Mouse (Mus musculus) neural tube, embryonic 13.5 days (tissue): ENCODE measurements around the gene Slc12a5. TPM values are rescaled to one million over a fixed set of nuclear protein-coding genes. Genes with fewer than 3 reads are reported as not detected.

Experiments used
- ATAC-seq: fragments of 200-750 bp; cut with Nextera tagmentation; 2 replicates; pipeline ENCODE4 v1.8.0; 2017; ENCODE audit warnings: low read depth, mild to moderate bottlenecking, moderate TSS enrichment, moderate library complexity
- H3K27ac ChIP-seq: fragments of 300-500 bp; sonication (generic); replicated peaks from 2 replicates; pipeline ENCODE4 v1.5.1; 2015; ENCODE audit warnings: moderate library complexity, mild to moderate bottlenecking, inconsistent platforms
- H3K27me3 ChIP-seq: fragments of 300-500 bp; sonication (generic); 2 replicates; pipeline ENCODE4 v1.6.1; 2015; ENCODE audit warnings: mild to moderate bottlenecking, inconsistent platforms
- H3K36me3 ChIP-seq: fragments of 300-500 bp; sonication (generic); 2 replicates; pipeline ENCODE4 v1.6.1; 2015; ENCODE audit warnings: mild to moderate bottlenecking, inconsistent platforms
- H3K4me1 ChIP-seq: fragments of 300-500 bp; sonication (generic); replicated peaks from 2 replicates; pipeline ENCODE4 v1.6.1; 2015; ENCODE audit warnings: inconsistent platforms
- H3K4me2 ChIP-seq: fragments of 300-500 bp; sonication (generic); 2 replicates; pipeline ENCODE4 v1.6.1; 2015; ENCODE audit warnings: inconsistent platforms, mild to moderate bottlenecking, moderate library complexity
- H3K4me3 ChIP-seq: fragments of 300-500 bp; sonication (generic); 2 replicates; pipeline ENCODE4 v1.5.1; 2015; ENCODE audit warnings: mild to moderate bottlenecking, inconsistent platforms
- H3K9ac ChIP-seq: fragments of 300-500 bp; sonication (generic); 2 replicates; pipeline ENCODE4 v1.6.1; 2015; ENCODE audit warnings: moderate library complexity, mild to moderate bottlenecking, inconsistent platforms
- H3K9me3 ChIP-seq: fragments of 300-500 bp; sonication (generic); 2 replicates; pipeline ENCODE4 v1.6.1; 2016; ENCODE audit warnings: inconsistent platforms
- WGBS: fragments of 180-500 bp; shearing (Covaris S2); methylation state at CpG from one replicate; pipeline ENCODE4 v1.1.7; 2015; 5-methylcytosine and 5-hydroxymethylcytosine counted together
- polyA plus RNA-seq: library from polyadenylated mRNA; unstranded; fragments of >200 nt; fragmentation: Nextera tagmentation; extraction: Ambion mirVana; gene quantifications from 2 replicates; pipeline ENCODE4 v1.2.1, GENCODE M21; 2015

Slc12a5 gene
- polyA plus RNA-seq, 1 experiment from 2014 or later, result 20.8 TPM

DNA sequence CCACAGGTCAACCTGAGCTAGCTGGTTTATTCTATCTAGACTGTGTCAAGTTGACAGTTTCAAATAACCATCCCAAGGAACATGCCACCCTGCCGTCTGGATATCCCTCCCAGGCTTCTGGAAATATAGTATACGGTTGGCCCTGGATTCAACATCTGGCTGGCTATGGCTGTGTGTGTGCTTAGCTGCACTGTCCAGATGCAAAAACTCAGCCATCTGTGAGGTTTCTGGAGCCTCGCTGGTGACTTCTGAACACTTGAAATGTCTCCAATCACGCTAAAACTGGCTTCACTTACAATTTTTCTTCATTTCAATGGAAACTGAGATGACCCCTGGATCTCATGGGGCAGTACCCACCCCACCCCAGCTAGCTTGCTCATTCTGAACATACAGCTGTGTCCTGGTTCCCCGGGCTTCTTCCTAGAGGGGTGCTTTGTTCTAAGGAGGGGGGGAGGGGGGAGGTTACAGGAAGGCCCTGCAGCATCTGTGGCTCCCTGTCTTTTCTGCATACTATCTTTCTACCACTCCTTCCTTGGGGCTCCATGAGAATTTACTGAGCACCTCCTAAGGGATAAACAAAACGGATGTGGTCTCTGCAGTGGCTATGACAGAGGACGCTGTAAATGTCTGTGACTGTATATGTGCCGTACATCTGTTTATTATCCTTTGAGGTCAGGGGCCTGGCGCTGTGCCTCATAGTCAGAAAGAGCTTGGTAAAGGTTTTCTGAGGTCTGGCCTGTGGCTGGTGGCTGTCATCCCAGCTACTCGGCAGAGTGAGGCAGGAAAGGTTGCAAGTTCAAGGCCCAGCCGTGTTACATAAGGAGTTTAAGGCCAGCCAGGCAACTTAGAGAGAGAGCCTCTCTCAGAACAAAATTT lies 29.7 kb upstream of the Slc12a5 start:
- 53% methylated on average over 11 of the region's 11 CpGs for WGBS
- H3K27me3 ChIP-seq, result peaks cover 14% of the 10 kb centered on the region

DNA sequence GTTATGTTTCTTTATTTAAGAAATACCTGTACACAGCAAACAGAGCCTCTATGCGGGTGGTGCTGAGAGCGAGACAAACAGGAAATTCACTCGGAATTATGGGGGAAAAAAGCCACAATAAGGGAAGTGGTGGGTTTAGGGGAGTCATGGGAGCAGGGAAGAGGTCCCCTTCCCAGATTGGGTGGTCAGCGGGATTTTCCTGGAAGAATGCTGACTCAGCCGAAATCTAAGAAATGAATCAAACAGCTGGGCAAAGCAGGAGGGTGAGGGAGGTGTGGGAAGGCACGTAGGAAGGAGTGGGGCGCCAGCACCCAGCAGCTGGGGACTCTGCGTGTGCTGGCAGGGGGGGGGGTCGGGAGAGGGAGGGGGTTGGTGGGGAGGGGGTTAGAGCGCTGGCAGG lies 27.1 kb upstream of the Slc12a5 start:
- Histone ChIP-seq H3K9ac (no peak overlapping the region), H3K4me1 (peaks cover 13% of the 10 kb centered on the region), H3K4me2 (no peak overlapping the region), H3K4me3 (no peak overlapping the region), H3K27me3 (peaks cover 29% of the 10 kb centered on the region), H3K27ac (no peak overlapping the region), H3K9me3 (no peaks in the 10 kb centered on the region), H3K36me3 (no peaks in the 10 kb centered on the region)
- ATAC-seq, result no peak
- WGBS, result 45% methylated on average over 9 of the region's 10 CpGs

More for the DNA sequence above, 29.7 kb upstream of the Slc12a5 start:
- Histone ChIP-seq H3K36me3 (no peaks in the 10 kb centered on the region), H3K4me3 (no peak overlapping the region), H3K9me3 (no peaks in the 10 kb centered on the region), H3K4me2 (no peak overlapping the region), H3K27ac (peak overlapping the region; percentile 19; the same call in 1 of the 2 replicates), H3K4me1 (peaks cover 7% of the 10 kb centered on the region), H3K9ac (no peak overlapping the region)
- no peak for ATAC-seq

DNA sequence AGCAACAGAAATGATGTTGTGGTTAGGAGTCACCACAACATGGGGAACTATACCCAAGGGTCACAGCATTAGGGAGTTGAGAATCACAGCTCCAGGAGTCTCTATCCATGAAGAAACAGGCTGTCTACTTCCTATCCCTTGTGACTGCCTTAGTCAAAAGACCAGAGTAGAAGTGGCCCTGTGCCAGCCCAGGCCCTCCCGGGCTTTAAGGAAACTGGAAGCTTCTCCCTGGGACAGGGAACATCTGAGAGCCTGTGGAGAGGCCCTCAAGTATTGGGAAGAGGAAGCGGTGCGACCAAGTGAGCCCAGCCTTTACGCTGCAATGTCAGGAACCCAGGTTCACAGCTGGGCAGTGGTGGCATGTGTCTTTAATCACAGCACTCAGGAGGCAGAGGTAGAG lies 24.6 kb upstream of the Slc12a5 start:
- Histone ChIP-seq H3K36me3 (no peaks in the 10 kb centered on the region), H3K27ac (no peak overlapping the region), H3K27me3 (peaks cover 38% of the 10 kb centered on the region), H3K9ac (no peak overlapping the region), H3K4me2 (no peak overlapping the region), H3K4me1 (peaks cover 35% of the 10 kb centered on the region), H3K4me3 (no peak overlapping the region), H3K9me3 (no peaks in the 10 kb centered on the region)
- 79% methylated on average over 4 of the region's 4 CpGs for WGBS
- ATAC-seq, result no peak

DNA sequence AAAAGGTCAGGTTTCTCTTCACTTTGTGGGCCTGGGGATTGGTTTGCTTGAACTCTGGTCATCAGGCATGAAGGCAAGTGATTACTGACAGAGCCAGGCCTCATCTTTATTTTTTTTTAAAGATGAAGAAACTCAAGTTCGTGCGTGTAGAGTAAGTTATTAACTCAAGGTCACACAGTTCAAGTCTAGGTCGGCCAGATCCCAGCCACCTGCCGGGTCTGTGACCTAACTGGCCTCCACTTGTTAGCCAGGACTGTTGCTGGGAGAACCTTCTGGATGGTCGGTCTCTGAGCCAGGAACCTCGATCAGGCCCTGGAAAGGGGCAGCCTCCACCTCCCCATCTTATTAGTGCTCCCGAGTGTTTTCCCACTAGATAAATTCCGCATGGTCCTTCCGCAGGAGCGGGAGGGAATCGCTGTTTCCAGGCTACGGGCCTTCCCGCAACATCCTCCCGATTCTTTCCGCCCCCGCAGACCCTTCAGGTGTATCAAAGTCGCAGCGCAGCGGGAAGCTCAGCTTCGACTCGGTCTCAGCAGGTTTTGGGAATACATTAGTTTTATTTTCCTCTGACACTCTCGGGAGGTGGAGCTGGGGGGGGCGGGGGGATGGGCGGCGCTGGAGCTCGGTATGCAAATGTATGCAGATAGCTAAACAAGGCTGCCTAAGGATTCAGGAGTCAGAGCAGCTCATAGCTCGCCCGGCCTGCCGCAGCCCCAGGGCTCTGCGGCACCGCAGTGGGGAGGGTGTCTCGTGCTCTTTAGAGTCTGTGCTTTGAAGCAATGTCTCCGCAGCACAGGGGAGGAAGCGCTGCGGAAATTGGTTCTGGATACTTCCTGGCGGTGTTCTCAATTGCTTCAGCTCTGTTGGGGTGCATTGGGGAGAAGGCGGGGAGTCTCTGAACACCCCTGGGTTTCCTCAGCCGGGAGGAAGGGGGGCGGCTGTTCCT lies 22.2 kb upstream of the Slc12a5 start:
- Histone ChIP-seq H3K4me3 (peak overlapping the region; percentile 36), H3K4me1 (peaks cover 30% of the 10 kb centered on the region), H3K9me3 (no peaks in the 10 kb centered on the region), H3K36me3 (no peaks in the 10 kb centered on the region), H3K9ac (peak overlapping the region; percentile 65), H3K27ac (peak overlapping the region; percentile 88), H3K4me2 (peak overlapping the region; percentile 62), H3K27me3 (peaks cover 47% of the 10 kb centered on the region)
- 2% methylated on average over 39 of the region's 39 CpGs for WGBS
- ATAC-seq, result peak; percentile 92

DNA sequence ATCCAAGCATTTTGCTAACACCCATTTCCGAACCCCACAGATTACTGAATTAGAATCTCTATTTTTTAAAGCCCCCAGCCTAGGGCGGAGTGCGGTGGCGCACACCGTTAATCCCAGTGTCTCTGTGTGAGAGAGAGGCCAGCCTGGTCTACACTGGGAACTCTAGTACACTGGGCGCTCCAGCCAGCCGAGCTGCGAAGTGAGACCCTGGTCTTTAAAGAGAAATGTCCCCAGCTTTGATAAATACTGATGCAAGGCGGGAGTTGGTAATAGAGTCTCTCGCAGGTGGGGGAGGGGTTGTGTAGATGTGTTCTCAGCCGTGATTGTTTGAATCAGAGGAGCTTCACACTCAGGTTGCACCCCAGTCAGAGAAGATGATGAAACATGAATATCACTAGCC lies 21.5 kb upstream of the Slc12a5 start:
- Histone ChIP-seq H3K4me1 (peaks cover 30% of the 10 kb centered on the region), H3K4me2 (peak overlapping the region; percentile 62), H3K27me3 (peaks cover 47% of the 10 kb centered on the region), H3K9ac (peak overlapping the region; percentile 65), H3K27ac (peak overlapping the region; percentile 88), H3K4me3 (peak overlapping the region; percentile 36), H3K9me3 (no peaks in the 10 kb centered on the region), H3K36me3 (no peaks in the 10 kb centered on the region)
- peak; percentile 65 for ATAC-seq
- WGBS, result 1% methylated on average over 11 of the region's 11 CpGs

DNA sequence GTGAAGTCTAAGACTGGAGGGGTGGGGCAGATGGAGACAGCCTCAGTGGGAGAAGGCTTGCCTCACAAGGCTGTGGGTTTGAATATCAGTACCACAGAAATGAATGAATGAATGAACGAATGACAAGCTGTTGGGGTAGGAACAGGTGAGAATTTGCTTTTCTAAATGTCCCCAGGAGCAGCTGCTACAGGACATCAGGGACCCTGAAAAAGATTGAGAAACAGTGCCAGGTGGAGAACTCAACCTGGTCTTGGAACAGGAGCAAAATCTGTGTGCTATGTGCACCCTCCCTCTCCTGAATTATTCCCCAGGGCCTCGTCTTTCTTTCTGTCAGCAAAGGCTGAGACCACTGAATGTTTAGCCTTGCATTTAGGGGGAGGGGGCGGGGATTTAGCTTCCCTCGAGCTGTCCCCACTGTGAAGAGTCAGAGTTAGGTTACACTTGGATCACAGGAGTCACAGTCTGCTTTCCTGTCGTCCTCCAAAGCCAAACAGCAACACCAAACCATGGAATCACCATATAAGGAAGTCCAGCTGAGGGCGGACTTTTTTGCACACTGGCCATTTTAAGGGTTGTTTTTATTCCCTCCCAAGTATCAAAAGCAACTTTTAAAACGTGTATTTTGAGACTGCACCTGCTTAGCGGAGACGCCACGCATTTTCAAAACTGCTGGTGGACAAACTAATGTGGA lies 20.3 kb upstream of the Slc12a5 start, which contains the start of gene Mmp9:
Mmp9 (plus strand) TSS at position 641 of the 691 bp plus-strand sequence.
- H3K4me1 ChIP-seq, result peaks cover 30% of the 10 kb centered on the region
- H3K27ac ChIP-seq, result peak within 1 kb of the TSS; percentile 88
- no peak within 1 kb of the TSS for H3K9ac ChIP-seq
- no peak within 1 kb of the TSS for H3K4me3 ChIP-seq
- no peak for ATAC-seq
- 29% methylated on average over 10 of the region's 10 CpGs for WGBS
- H3K9me3 ChIP-seq, result no peaks in the 10 kb centered on the region
- peaks cover 46% of the 10 kb centered on the region for H3K27me3 ChIP-seq
- H3K4me2 ChIP-seq, result no peak within 1 kb of the TSS
- H3K36me3 ChIP-seq, result no peaks in the 10 kb centered on the region

DNA sequence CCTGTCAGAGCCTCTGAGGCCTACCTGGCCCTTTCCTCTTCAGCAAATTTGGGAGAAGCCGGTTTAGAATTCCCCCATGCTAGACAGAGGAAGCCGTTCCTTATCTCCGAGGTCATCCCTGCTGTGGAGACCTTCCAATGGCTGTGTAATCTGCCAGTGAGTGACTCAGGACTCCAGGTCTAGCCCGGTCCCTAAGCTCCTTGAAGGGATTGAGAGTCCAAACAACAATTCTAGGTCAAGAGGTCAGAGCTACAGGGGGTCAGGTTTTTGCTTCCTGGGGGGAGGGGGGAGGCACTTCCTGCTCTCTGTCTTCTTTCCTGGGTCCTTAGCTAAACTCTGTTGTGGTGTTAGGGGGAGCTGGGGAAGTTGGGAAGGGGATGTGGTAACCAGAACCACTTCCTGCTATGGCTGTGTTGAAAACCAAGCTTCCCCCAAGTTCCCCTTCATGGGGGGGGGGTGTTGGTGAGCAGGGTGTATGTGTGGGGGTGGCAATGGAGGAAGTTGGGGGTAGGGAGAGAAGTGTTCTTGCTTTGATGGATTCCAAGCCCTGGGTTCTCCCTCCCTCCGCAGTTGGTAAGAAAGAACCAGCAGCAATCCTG lies 17.8 kb upstream of the Slc12a5 start:
- Histone ChIP-seq H3K4me2 (no peak overlapping the region), H3K9ac (no peak overlapping the region), H3K27ac (no peak overlapping the region), H3K4me1 (peaks cover 34% of the 10 kb centered on the region), H3K27me3 (peaks cover 52% of the 10 kb centered on the region), H3K4me3 (no peak overlapping the region), H3K36me3 (no peaks in the 10 kb centered on the region), H3K9me3 (no peaks in the 10 kb centered on the region)
- 21% methylated on average over 5 of the region's 5 CpGs for WGBS
- ATAC-seq, result no peak

DNA sequence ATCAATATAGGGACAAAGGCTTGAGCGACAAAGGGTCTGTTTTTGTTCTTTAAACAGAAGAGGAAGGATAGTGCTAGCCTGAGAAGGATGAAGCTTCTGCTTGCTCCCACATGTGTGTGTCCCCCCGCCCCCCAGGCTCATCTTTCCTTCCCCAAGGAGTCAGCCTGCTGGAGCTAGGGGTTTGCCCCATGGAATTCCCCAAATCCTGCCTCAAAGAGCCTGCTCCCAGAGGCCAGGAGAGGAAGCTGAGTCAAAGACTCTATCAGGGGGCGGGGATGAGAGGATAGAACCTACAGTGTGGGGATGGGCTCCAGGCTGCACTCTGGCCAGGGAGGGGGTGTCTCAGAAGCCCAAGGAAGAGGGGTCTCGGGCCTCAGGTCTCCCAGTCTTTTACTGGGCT lies 13.1 kb upstream of the Slc12a5 start:
- Histone ChIP-seq H3K4me1 (peaks cover 19% of the 10 kb centered on the region), H3K36me3 (no peaks in the 10 kb centered on the region), H3K27me3 (peaks cover 83% of the 10 kb centered on the region), H3K9me3 (no peaks in the 10 kb centered on the region), H3K4me2 (no peak overlapping the region), H3K27ac (no peak overlapping the region), H3K9ac (no peak overlapping the region), H3K4me3 (no peak overlapping the region)
- 37% methylated on average over 4 of the region's 4 CpGs for WGBS
- no peak; the same call in 1 of the 2 replicates for ATAC-seq

DNA sequence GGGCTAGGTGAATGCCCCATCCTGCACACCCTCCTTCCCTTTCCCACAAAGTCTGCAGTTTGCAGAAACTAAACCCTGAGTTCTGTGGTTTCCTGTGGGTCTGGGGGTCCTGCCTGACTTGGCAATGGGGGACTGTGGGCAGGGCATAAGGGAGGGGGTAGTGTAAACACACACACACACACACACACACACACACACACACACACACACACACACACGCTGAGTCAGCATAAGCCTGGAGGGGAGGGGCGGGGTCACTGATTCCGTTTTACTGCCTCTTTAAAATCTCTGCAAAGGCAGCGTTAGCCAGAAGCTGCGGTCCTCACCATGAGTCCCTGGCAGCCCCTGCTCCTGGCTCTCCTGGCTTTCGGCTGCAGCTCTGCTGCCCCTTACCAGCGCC lies 12.7 kb upstream of the Slc12a5 start:
- no peaks in the 10 kb centered on the region for H3K36me3 ChIP-seq
- H3K4me1 ChIP-seq, result peaks cover 20% of the 10 kb centered on the region
- H3K9me3 ChIP-seq, result no peaks in the 10 kb centered on the region
- H3K4me3 ChIP-seq, result no peak overlapping the region
- no peak overlapping the region for H3K9ac ChIP-seq
- H3K27ac ChIP-seq, result no peak overlapping the region
- H3K4me2 ChIP-seq, result 0 out of 2 replicates have a peak overlapping the region, but pooled peaks have one; percentile 1
- H3K27me3 ChIP-seq, result peaks cover 84% of the 10 kb centered on the region
- 3% methylated on average over 6 of the region's 7 CpGs for whole genome bisulfite sequencing
- ATAC-seq, result no peak; the same call in 1 of the 2 replicates

DNA sequence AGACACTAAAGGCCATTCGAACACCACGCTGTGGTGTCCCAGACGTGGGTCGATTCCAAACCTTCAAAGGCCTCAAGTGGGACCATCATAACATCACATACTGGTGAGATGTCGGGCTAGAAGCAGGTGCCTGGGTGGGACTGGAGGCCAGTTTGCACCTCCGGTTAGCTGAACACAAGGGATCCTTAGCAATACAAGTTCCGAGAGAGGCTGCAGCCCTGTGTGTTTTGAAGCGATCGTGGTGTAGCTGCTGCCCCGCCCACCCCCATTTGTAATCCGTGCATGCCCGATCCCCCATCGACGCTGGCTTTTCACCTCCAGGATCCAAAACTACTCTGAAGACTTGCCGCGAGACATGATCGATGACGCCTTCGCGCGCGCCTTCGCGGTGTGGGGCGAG lies 11.6 kb upstream of the Slc12a5 start:
- Histone ChIP-seq H3K36me3 (no peaks in the 10 kb centered on the region), H3K4me3 (peak overlapping the region; percentile 18; the same call in 1 of the 2 replicates), H3K27ac (no peak overlapping the region), H3K9me3 (no peaks in the 10 kb centered on the region), H3K27me3 (peaks cover 90% of the 10 kb centered on the region), H3K9ac (peak overlapping the region; percentile 47), H3K4me2 (peak overlapping the region; percentile 44), H3K4me1 (peaks cover 23% of the 10 kb centered on the region)
- ATAC-seq, result no peak
- 6% methylated on average over 25 of the region's 25 CpGs for WGBS

DNA sequence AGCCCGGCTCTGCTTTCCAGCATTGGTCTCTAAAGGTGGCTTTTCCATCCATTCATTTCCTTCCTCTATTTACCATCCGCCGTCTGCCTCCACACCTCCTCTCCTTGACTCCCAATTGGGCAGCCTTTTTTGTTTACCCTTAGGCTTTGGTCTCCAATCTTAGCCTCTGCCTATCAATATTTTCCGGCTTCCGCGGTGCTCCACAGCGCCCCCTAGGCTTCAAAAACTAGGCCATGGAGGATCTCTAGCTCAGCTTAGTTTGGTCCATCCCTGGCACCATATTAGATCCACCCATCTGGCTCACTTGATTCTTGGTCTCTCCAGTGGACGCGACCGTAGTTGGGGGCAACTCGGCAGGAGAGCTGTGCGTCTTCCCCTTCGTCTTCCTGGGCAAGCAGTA lies 10.1 kb upstream of the Slc12a5 start:
- H3K27me3 ChIP-seq, result peaks cover 91% of the 10 kb centered on the region
- no peaks in the 10 kb centered on the region for H3K9me3 ChIP-seq
- H3K4me3 ChIP-seq, result no peak overlapping the region
- H3K9ac ChIP-seq, result no peak overlapping the region
- WGBS, result 32% methylated on average over 13 of the region's 13 CpGs
- H3K4me2 ChIP-seq, result no peak overlapping the region
- no peak for ATAC-seq
- H3K4me1 ChIP-seq, result peaks cover 23% of the 10 kb centered on the region
- no peaks in the 10 kb centered on the region for H3K36me3 ChIP-seq
- no peak overlapping the region for H3K27ac ChIP-seq
